Mouse (Mus musculus) liver, postnatal 0 days (tissue): ENCODE measurements around the gene Hoxd4. TPM values are rescaled to one million over a fixed set of nuclear protein-coding genes. Genes with fewer than 3 reads are reported as not detected.

Source experiments
- ATAC-seq: fragments of 200-750 bp; cut with Nextera tagmentation; 2 replicates; pipeline ENCODE4 v1.8.0; 2017; ENCODE audit warnings: mild to moderate bottlenecking, moderate library complexity
- DNase-seq: peaks from one replicate; pipeline ENCODE4 v3.0.0-alpha.2; 2016
- H3K27ac ChIP-seq: fragments of 300-500 bp; sonication (generic); 2 replicates; pipeline ENCODE4 v1.5.1; 2014; ENCODE audit warnings: antibody characterized with exemption, moderate library complexity, mild to moderate bottlenecking, low read depth
- H3K27me3 ChIP-seq: fragments of 300-500 bp; sonication (generic); 2 replicates; pipeline ENCODE4 v1.6.1; 2014; ENCODE audit warnings: low read length, control low read depth, mixed read lengths; ENCODE audit not compliant: insufficient read depth
- H3K36me3 ChIP-seq: fragments of 300-500 bp; sonication (generic); replicated peaks from 2 replicates; pipeline ENCODE4 v1.6.1; 2014; ENCODE audit warnings: mild to moderate bottlenecking, control low read depth, low read length, moderate library complexity, mixed read lengths; ENCODE audit not compliant: insufficient read depth
- H3K4me1 ChIP-seq: fragments of 300-500 bp; sonication (generic); 2 replicates; pipeline ENCODE4 v1.6.1; 2014; ENCODE audit warnings: antibody characterized with exemption, mild to moderate bottlenecking, control low read depth; ENCODE audit not compliant: insufficient read depth
- H3K4me2 ChIP-seq: fragments of 300-500 bp; sonication (generic); 2 replicates; pipeline ENCODE4 v1.6.1; 2014; ENCODE audit warnings: low read depth, mild to moderate bottlenecking, low read length, moderate library complexity, mixed read lengths
- H3K4me3 ChIP-seq: fragments of 300-500 bp; sonication (generic); 2 replicates; pipeline ENCODE4 v1.5.1; 2014; ENCODE audit warnings: low read depth, low read length
- H3K9ac ChIP-seq: fragments of 300-500 bp; sonication (generic); replicated peaks from 2 replicates; pipeline ENCODE4 v1.6.1; 2014; ENCODE audit warnings: mild to moderate bottlenecking, moderate library complexity
- H3K9me3 ChIP-seq: fragments of 300-500 bp; sonication (generic); 2 replicates; pipeline ENCODE4 v1.6.1; 2016; ENCODE audit warnings: mild to moderate bottlenecking, control low read depth, low read length, mixed read lengths
- CTCF ChIP-seq: sonication (generic); IDR thresholded peaks from 2 replicates; pipeline ENCODE4 v1.5.1; 2016; ENCODE audit warnings: antibody characterized with exemption, low read depth
- EP300 ChIP-seq: IDR thresholded peaks from 2 replicates; pipeline ENCODE4 v1.6.1; 2016; ENCODE audit warnings: antibody characterized with exemption, low read depth, mild to moderate bottlenecking
- WGBS: fragments of 180-500 bp; shearing (Covaris S2); extraction: QIAGEN DNeasy Blood & Tissue Kit; methylation state at CpG from one replicate; pipeline ENCODE4 v1.1.7; 2014; ENCODE audit not compliant: insufficient replicate concordance; 5-methylcytosine and 5-hydroxymethylcytosine counted together
- polyA plus RNA-seq: library from polyadenylated mRNA; unstranded; fragments of >200 nt; fragmentation: Nextera tagmentation; extraction: Ambion mirVana; gene quantifications from 2 replicates; pipeline ENCODE4 v1.2.1, GENCODE M21; 2015

The Hoxd4 gene
- polyA plus RNA-seq, 1 experiment from 2014 or later: not detected

DNA sequence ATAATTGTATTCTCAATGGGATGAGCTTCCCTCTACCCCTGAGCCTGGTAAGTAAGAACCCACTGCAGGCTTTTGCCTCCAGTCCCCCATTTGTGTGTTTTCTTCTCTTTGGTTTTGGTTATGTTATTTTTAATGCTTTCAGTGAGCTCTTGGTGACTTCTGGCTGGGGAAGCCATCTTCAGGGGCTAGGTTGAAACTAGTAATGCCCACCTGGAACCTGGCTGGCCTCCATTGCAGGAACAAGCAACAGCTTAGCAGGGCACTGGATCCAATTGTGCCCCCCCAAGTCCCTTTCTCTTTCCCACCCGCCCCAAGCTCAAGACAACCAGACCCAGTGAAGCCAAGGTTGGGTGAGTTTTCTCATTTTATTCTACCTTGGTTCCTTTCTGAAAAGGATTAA, 16.3 kb upstream of the Hoxd4 start:
- no peak for TF ChIP-seq EP300
- no peak for TF ChIP-seq CTCF
- 17% methylated on average over 1 of the region's 1 CpGs for WGBS

DNA sequence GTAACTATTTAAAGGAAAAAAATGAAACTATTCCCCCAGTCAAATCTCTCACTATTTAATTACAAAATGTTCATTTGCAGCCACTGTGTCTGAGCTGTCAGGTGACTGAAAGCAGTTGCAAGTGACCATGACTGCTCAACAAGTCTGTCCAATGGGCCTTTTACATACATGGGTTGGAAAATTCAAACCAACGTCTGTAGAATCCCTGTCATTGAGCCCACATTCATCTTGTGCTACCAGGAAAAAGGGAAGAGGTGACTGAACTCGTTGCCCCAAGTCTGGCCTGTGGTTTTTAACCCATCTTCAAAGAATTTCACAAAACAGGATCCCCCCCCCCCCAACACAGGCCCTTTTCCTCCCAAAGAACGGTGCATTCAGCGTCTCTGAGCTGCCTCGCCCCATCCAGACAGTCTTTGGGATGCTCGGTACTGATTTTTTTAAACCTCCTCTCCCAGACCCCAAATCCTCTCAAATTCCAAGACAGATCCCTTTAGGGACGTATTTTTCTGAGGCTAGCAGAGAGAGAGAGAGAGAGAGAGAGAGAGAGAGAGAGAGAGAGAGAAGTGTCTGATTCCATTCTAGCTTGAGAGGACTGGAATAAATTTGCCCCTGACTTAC, 15.8 kb upstream of the Hoxd4 start:
- Histone ChIP-seq H3K27me3 (peaks cover 100% of the 10 kb centered on the region), H3K36me3 (no peaks in the 10 kb centered on the region), H3K9ac (no peak overlapping the region), H3K27ac (no peak overlapping the region), H3K4me2 (no peak overlapping the region), H3K4me3 (no peak overlapping the region), H3K4me1 (peaks cover 11% of the 10 kb centered on the region), H3K9me3 (no peaks in the 10 kb centered on the region)
- ATAC-seq (no peak), DNase-seq (no peak)
- 14% methylated on average over 7 of the region's 7 CpGs for WGBS
- no peak for TF ChIP-seq EP300

More for the DNA sequence above, 16.3 kb upstream of the Hoxd4 start:
- H3K27me3 ChIP-seq: peaks cover 100% of the 10 kb centered on the region
- H3K4me1 ChIP-seq: peaks cover 11% of the 10 kb centered on the region
- ATAC-seq: no peak
- H3K27ac ChIP-seq: no peak overlapping the region
- H3K9me3 ChIP-seq: no peaks in the 10 kb centered on the region
- no peaks in the 10 kb centered on the region for H3K36me3 ChIP-seq
- no peak overlapping the region for H3K4me2 ChIP-seq
- H3K9ac ChIP-seq: no peak overlapping the region
- no peak overlapping the region for H3K4me3 ChIP-seq
- no peak for DNase-seq

DNA sequence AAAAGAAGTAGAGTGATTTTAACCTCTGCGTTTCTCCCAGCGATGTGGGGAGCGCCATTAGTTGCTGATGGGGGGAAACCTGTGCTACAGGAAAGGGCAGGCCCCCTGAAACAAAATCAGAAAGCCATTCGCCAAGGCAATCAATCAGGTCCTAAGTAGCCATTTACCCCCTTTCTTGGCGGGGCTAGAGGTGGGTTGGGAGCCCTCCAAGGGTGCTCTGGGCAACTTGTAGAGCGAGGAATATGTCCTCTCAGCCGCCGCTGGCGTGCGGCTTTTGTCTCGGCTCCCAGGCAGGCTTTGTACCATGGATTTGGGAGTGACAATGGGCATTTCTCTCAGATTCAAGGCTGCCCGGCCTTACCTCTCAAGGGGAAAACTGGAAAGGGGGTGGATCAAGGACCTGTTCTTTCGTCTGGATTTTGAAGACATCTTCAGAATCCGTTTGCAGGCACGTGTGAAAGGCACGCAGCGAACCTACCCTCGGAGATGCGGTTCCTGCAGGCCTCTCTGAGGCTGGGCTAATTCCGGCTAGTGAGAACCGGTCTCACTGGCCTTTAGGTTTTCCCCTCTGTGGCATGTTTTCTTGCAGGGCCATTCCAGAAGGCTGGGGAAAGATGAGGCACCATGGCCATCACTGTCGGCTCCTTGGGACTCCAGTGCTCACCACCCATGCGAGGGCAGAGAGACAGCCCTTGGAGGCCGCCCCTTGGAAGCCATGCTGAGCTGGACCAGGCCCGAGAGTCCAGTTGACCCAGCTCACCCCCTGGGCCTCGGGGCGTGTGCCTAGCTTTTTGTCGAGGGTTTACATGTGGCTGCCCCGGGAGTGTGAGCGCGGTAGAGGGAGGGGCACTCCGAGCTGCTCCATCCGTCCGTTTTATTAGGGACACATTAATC, 15.0 kb upstream of the Hoxd4 start:
- H3K36me3 ChIP-seq: no peaks in the 10 kb centered on the region
- peaks cover 100% of the 10 kb centered on the region for H3K27me3 ChIP-seq
- H3K9ac ChIP-seq: no peak overlapping the region
- H3K27ac ChIP-seq: no peak overlapping the region
- no peaks in the 10 kb centered on the region for H3K9me3 ChIP-seq
- WGBS: 5% methylated on average over 34 of the region's 34 CpGs
- ATAC-seq (no peak), DNase-seq (no peak)
- H3K4me1 ChIP-seq: peaks cover 11% of the 10 kb centered on the region
- no peak overlapping the region for H3K4me2 ChIP-seq
- TF ChIP-seq EP300 (no peak), CTCF (no peak)
- no peak overlapping the region for H3K4me3 ChIP-seq

DNA sequence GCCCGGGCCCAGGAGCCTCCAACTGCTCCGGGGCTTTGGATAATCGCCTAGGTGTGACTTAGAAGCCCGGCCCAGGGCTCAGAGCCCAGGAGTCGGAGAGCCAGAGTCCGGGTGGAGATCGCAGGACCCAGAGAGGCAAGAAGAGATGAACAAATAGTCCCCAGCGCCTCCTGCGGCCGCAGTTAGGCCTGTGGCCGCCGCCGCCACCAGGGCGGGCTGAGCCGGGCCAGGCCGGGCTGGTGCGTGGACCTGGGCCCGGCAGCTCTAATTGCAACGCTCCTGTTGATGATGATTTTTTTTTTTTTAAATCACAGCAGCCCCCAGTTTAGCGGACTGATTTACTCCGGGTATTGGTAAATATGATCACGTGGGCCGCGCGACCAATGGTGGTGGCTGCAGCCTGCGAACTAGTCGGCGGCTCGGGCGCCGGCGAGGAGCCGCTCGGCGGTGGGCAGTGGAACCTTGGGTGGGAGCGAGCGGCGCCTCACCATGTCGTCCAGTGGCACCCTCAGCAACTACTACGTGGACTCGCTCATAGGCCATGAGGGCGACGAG, 14.1 kb upstream of the Hoxd4 start, which contains the start of gene Hoxd9:
TSS of gene Hoxd9 (plus strand) at position 161 of the 555 bp plus-strand sequence.
- peak within 1 kb of the TSS; percentile 58 for H3K4me2 ChIP-seq
- no peak for DNase-seq
- 2% methylated on average over 43 of the region's 43 CpGs for WGBS

DNA sequence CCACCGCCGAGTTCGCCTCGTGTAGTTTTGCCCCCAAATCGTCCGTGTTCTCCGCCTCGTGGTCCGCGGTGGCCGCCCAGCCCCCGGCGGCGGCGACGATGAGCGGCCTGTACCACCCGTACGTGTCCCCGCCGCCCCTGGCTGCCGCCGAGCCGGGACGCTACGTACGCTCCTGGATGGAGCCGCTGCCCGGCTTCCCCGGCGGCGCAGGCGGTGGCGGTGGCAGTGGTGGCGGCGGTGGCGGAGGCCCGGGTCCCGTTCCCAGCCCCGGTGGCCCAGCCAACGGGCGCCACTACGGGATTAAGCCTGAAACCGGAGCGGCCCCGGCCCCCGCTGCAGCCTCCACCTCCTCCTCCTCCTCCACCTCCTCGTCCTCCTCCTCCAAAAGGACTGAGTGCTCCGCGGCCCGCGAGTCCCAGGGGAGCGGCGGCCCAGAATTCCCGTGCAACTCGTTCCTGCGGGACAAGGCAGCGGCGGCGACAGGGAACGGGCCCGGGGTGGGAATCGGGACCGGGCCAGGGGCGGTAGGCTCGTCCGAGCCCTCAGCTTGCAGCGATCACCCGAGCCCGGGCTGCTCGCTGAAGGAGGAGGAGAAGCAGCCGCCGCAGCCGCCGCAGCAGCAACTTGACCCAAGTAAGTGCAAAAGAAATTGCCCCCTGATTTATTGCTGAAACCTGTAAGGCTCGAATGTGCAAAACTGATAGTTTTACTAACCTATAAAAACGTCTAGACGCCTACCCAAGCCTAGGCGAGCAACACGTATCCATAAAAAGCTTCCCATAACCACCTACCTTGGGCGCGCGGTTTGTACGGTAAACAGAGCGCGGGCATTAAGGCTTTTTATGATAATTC, 13.3 kb upstream of the Hoxd4 start:
- Histone ChIP-seq H3K27ac (no peak overlapping the region), H3K36me3 (no peaks in the 10 kb centered on the region), H3K9me3 (no peaks in the 10 kb centered on the region), H3K4me2 (peak overlapping the region; percentile 58), H3K4me1 (peaks cover 11% of the 10 kb centered on the region), H3K9ac (no peak overlapping the region), H3K4me3 (peak overlapping the region; percentile 35), H3K27me3 (peaks cover 98% of the 10 kb centered on the region)
- under 1% methylated on average over 51 of the region's 86 CpGs for WGBS
- TF ChIP-seq EP300: no peak
- no peak for TF ChIP-seq CTCF
- no peak for DNase-seq
- no peak for ATAC-seq

More for the DNA sequence above, 14.1 kb upstream of the Hoxd4 start, which contains the start of gene Hoxd9:
- H3K9ac ChIP-seq: no peak within 1 kb of the TSS
- no peaks in the 10 kb centered on the region for H3K36me3 ChIP-seq
- peaks cover 98% of the 10 kb centered on the region for H3K27me3 ChIP-seq
- no peak for TF ChIP-seq EP300
- no peak for TF ChIP-seq CTCF
- H3K9me3 ChIP-seq: no peaks in the 10 kb centered on the region
- H3K4me1 ChIP-seq: peaks cover 11% of the 10 kb centered on the region
- peak within 1 kb of the TSS; percentile 35 for H3K4me3 ChIP-seq
- no peak within 1 kb of the TSS for H3K27ac ChIP-seq
- ATAC-seq: peak; percentile 44; the same call in 1 of the 2 replicates
